Mouse (Mus musculus) limb, embryonic 12.5 days (tissue): ENCODE measurements around the gene Jazf1. TPM values are rescaled to one million over a fixed set of nuclear protein-coding genes. Genes with fewer than 3 reads are reported as not detected.
A peak's percentile ranks its signal among the peaks of the same experiment; 100 is the strongest.

Experiments used
- ATAC-seq: fragments of 200-750 bp; cut with Nextera tagmentation; 2 replicates; pipeline ENCODE4 v1.8.0; 2017; ENCODE audit warnings: low read depth, moderate TSS enrichment; ENCODE audit not compliant: insufficient number of reproducible peaks, insufficient read depth, low FRiP score, low TSS enrichment
- H3K27ac ChIP-seq: fragments of 300-500 bp; sonication (generic); 2 replicates; pipeline ENCODE4 v1.5.1; 2016; ENCODE audit warnings: mild to moderate bottlenecking, moderate library complexity
- H3K27me3 ChIP-seq: fragments of 300-500 bp; sonication (generic); 2 replicates; pipeline ENCODE4 v1.6.1; 2016; ENCODE audit warnings: mild to moderate bottlenecking, moderate library complexity
- H3K36me3 ChIP-seq: fragments of 300-500 bp; sonication (generic); 2 replicates; pipeline ENCODE4 v1.6.1; 2016; ENCODE audit warnings: mild to moderate bottlenecking, moderate library complexity
- H3K4me1 ChIP-seq: fragments of 300-500 bp; sonication (generic); replicated peaks from 2 replicates; pipeline ENCODE4 v1.6.1; 2016
- H3K4me2 ChIP-seq: fragments of 300-500 bp; sonication (generic); 2 replicates; pipeline ENCODE4 v1.6.1; 2016; ENCODE audit warnings: mild to moderate bottlenecking, moderate library complexity
- H3K4me3 ChIP-seq: fragments of 300-500 bp; sonication (generic); replicated peaks from 2 replicates; pipeline ENCODE4 v1.5.1; 2016; ENCODE audit warnings: mild to moderate bottlenecking
- H3K9ac ChIP-seq: fragments of 300-500 bp; sonication (generic); replicated peaks from 2 replicates; pipeline ENCODE4 v1.6.1; 2016; ENCODE audit warnings: mild to moderate bottlenecking, moderate library complexity
- H3K9me3 ChIP-seq: fragments of 300-500 bp; sonication (generic); 2 replicates; pipeline ENCODE4 v1.6.1; 2016; ENCODE audit warnings: mild to moderate bottlenecking, moderate library complexity
- WGBS: fragments of 180-500 bp; shearing (Covaris S2); methylation state at CpG from one replicate; pipeline ENCODE4 v1.1.7; 2016; 5-methylcytosine and 5-hydroxymethylcytosine counted together
- polyA plus RNA-seq: library from polyadenylated mRNA; unstranded; fragments of >200 nt; fragmentation: Nextera tagmentation; extraction: Ambion mirVana; gene quantifications from 2 replicates; pipeline ENCODE4 v1.2.1, GENCODE M21; 2016

Jazf1 gene
- polyA plus RNA-seq, 1 experiment from 2014 or later, result 12.8 TPM

DNA sequence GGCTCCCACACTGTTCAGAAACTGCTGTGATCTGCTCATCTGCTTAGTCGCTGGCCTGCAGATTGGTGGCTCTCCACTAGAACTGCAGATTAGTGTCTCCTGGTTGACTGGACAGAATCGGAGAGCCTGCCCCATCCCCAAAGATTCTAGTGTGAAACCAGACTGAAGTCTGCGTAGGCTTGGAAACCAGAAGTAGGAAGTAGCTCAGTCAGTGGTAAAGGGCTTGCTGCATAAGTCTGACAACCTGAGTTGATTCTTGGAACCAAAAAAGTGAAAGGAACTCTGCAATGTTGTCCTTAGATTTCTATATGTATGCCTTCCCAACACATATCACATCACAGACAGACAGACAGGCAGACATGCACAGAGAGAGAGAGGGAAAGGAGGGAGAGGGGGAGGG lies 163.3 kb downstream of the Jazf1 start:
- Histone ChIP-seq H3K9me3 (no peaks in the 10 kb centered on the region), H3K9ac (no peak overlapping the region), H3K4me1 (no peaks in the 10 kb centered on the region), H3K27ac (no peak overlapping the region), H3K4me2 (no peak overlapping the region), H3K36me3 (no peaks in the 10 kb centered on the region), H3K27me3 (no peaks in the 10 kb centered on the region; the same call in 1 of the 2 replicates), H3K4me3 (no peak overlapping the region)
- ATAC-seq, result no peak
- WGBS, result 83% methylated on average over 3 of the region's 3 CpGs

GRCm38 (mm10) chr6:52903226-52903960 lies 165.0 kb downstream of the Jazf1 start:
- Histone ChIP-seq H3K4me3 (no peak overlapping the region), H3K9me3 (no peaks in the 10 kb centered on the region), H3K4me1 (no peaks in the 10 kb centered on the region), H3K36me3 (no peaks in the 10 kb centered on the region), H3K27ac (no peak overlapping the region), H3K27me3 (no peaks in the 10 kb centered on the region; the same call in 1 of the 2 replicates), H3K9ac (no peak overlapping the region), H3K4me2 (no peak overlapping the region)
- 78% methylated on average over 4 of the region's 4 CpGs for WGBS
- ATAC-seq, result no peak

GRCm38 (mm10) chr6:52899574-52900245 lies 168.7 kb downstream of the Jazf1 start:
- no peak overlapping the region for H3K4me2 ChIP-seq
- WGBS, result 95% methylated on average over 3 of the region's 3 CpGs
- H3K27ac ChIP-seq, result no peak overlapping the region
- no peak overlapping the region for H3K9ac ChIP-seq
- no peaks in the 10 kb centered on the region for H3K9me3 ChIP-seq
- H3K4me3 ChIP-seq, result no peak overlapping the region
- no peaks in the 10 kb centered on the region for H3K36me3 ChIP-seq
- no peaks in the 10 kb centered on the region; the same call in 1 of the 2 replicates for H3K27me3 ChIP-seq
- peaks cover 7% of the 10 kb centered on the region for H3K4me1 ChIP-seq
- no peak for ATAC-seq

DNA sequence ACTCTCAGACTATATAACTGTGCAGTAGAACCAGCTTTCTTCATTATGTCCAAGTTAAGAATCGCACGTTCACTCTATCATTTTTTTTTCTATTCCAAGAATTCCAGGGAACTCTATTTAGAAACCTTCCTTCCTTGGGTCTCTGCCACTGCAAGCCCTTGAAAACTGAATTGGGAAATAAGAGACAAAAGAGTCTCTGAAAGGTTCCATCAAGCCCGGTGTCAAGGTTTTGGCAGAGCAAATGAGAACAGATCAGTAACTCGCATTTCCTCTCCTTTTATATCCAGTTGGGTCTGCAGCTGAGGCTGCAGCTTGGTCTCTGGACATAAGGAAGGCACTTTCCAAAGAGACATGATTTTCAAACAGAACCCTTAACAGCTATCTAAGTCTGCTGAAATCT lies 173.4 kb downstream of the Jazf1 start:
- Histone ChIP-seq H3K4me3 (no peak overlapping the region), H3K9me3 (no peaks in the 10 kb centered on the region), H3K4me2 (no peak overlapping the region), H3K27ac (0 out of 2 replicates have a peak overlapping the region, but pooled peaks have one; percentile 78), H3K27me3 (no peaks in the 10 kb centered on the region; the same call in 1 of the 2 replicates), H3K4me1 (peaks cover 22% of the 10 kb centered on the region), H3K9ac (no peak overlapping the region), H3K36me3 (0 out of 2 replicates have a peak, but pooled peaks cover 3% of the 10 kb centered on the region)
- ATAC-seq, result no peak
- WGBS, result 88% methylated on average over 4 of the region's 4 CpGs

- Histone ChIP-seq H3K4me1 (peaks cover 23% of the 10 kb centered on the region), H3K9me3 (no peaks in the 10 kb centered on the region), H3K9ac (no peak overlapping the region), H3K4me2 (no peak overlapping the region), H3K36me3 (0 out of 2 replicates have a peak, but pooled peaks cover 3% of the 10 kb centered on the region), H3K27me3 (peaks cover 3% of the 10 kb centered on the region; the same call in 1 of the 2 replicates), H3K4me3 (no peak overlapping the region), H3K27ac (peak overlapping the region; percentile 78; the same call in 1 of the 2 replicates)
- 75% methylated on average over 13 of the region's 13 CpGs for WGBS
- no peak for ATAC-seq
Measured at GRCm38 (mm10) chr6:52894501-52894823, 174.0 kb downstream of the Jazf1 start.

- Histone ChIP-seq H3K36me3 (0 out of 2 replicates have a peak, but pooled peaks cover 3% of the 10 kb centered on the region), H3K4me2 (no peak overlapping the region), H3K9me3 (no peaks in the 10 kb centered on the region), H3K27ac (peak overlapping the region; percentile 59; the same call in 1 of the 2 replicates), H3K4me1 (peaks cover 28% of the 10 kb centered on the region), H3K27me3 (peaks cover 6% of the 10 kb centered on the region; the same call in 1 of the 2 replicates), H3K4me3 (no peak overlapping the region), H3K9ac (no peak overlapping the region)
- no peak for ATAC-seq
- 46% methylated on average over 9 of the region's 9 CpGs for WGBS
Measured at GRCm38 (mm10) chr6:52893811-52894500, 174.5 kb downstream of the Jazf1 start.

- no peak overlapping the region for H3K4me3 ChIP-seq
- H3K36me3 ChIP-seq, result 0 out of 2 replicates have a peak, but pooled peaks cover 3% of the 10 kb centered on the region
- peaks cover 6% of the 10 kb centered on the region; the same call in 1 of the 2 replicates for H3K27me3 ChIP-seq
- 73% methylated on average over 3 of the region's 3 CpGs for WGBS
- ATAC-seq, result no peak
- no peak overlapping the region for H3K4me2 ChIP-seq
- H3K27ac ChIP-seq, result peak overlapping the region; percentile 32; the same call in 1 of the 2 replicates
- no peak overlapping the region for H3K9ac ChIP-seq
- H3K4me1 ChIP-seq, result peaks cover 35% of the 10 kb centered on the region
- no peaks in the 10 kb centered on the region for H3K9me3 ChIP-seq
Measured at GRCm38 (mm10) chr6:52892978-52893377, 175.5 kb downstream of the Jazf1 start.

DNA sequence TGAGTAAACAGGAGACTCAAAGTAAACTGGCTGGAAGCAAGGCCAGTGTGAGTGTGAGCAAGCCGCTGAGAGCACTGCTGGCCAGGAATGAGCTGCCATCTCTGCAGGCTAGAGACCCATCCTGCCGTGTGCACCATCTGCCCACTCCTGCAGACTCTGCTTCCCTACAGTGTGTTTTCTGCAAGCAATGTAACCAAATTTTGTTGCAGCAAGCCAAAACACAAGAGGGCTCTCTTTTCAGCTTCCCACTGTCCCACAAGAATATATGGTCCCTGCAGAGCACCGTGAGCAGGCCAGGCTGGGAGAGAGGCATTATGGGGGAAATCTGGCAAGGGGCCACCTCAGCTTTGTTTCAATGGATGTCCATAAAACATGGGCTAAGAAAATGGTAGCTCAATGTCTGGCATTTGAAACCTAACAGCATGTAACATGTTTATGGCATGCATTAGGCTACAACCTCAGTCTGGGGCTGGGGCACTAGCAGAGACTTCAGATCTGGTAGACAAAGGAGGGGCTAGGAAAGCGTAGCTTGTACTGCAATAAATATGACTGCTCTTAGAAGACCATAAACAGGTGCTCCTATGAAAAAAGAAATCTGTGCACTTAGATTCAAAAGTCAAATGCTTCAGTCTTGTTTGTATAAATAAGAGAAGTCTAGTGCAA lies 180.8 kb downstream of the Jazf1 start:
- H3K27ac ChIP-seq, result peak overlapping the region; percentile 84
- WGBS, result 39% methylated on average over 4 of the region's 4 CpGs
- 0 out of 2 replicates have a peak, but pooled peaks have one; percentile 47 for ATAC-seq

DNA sequence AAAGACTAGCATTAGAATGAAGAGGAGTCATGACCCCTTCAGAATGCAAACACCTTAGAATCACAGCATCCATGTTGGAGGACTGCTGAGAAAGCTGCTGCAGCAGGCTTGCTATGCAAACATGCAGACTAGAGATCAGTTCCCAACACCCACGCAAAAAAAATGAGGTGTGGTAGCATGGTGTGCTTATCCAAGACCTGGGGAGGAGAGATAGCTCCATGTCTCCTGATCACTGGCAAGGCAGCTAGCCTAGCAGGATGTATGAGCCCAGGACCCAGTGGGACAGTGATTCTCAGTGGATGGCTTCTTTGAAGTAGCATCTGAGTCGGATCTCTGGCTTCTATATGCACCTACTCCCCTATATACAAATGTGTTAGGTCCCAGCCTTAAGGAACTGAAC lies 184.7 kb downstream of the Jazf1 start:
- H3K9ac ChIP-seq, result no peak overlapping the region
- H3K4me1 ChIP-seq, result peaks cover 17% of the 10 kb centered on the region
- H3K27ac ChIP-seq, result no peak overlapping the region
- H3K36me3 ChIP-seq, result no peaks in the 10 kb centered on the region
- H3K27me3 ChIP-seq, result no peaks in the 10 kb centered on the region
- 68% methylated on average over 2 of the region's 2 CpGs for WGBS
- no peak overlapping the region for H3K4me2 ChIP-seq
- peaks cover 9% of the 10 kb centered on the region; the same call in 1 of the 2 replicates for H3K9me3 ChIP-seq
- H3K4me3 ChIP-seq, result no peak overlapping the region
- no peak for ATAC-seq

More for the DNA sequence above, 180.8 kb downstream of the Jazf1 start:
- Histone ChIP-seq H3K36me3 (0 out of 2 replicates have a peak, but pooled peaks cover 3% of the 10 kb centered on the region), H3K4me3 (no peak overlapping the region), H3K27me3 (0 out of 2 replicates have a peak, but pooled peaks cover 6% of the 10 kb centered on the region), H3K9me3 (no peaks in the 10 kb centered on the region), H3K9ac (no peak overlapping the region), H3K4me2 (no peak overlapping the region), H3K4me1 (peaks cover 24% of the 10 kb centered on the region)

GRCm38 (mm10) chr6:52877176-52877575 lies 191.3 kb downstream of the Jazf1 start:
- H3K9me3 ChIP-seq, result peaks cover 11% of the 10 kb centered on the region; the same call in 1 of the 2 replicates
- peaks cover 2% of the 10 kb centered on the region; the same call in 1 of the 2 replicates for H3K4me1 ChIP-seq
- no peak overlapping the region for H3K9ac ChIP-seq
- ATAC-seq, result no peak
- H3K27ac ChIP-seq, result no peak overlapping the region
- no peak overlapping the region for H3K4me2 ChIP-seq
- no peaks in the 10 kb centered on the region for H3K36me3 ChIP-seq
- no peak overlapping the region for H3K4me3 ChIP-seq
- no peaks in the 10 kb centered on the region for H3K27me3 ChIP-seq
- WGBS, result 26% methylated on average over 4 of the region's 4 CpGs
